Mouse (Mus musculus) right cerebral cortex, postnatal 10 days (tissue): ENCODE measurements at regions not wholly inside any gene's neighbourhood (a gene's known extent, or its start where the extent isn't known, plus 50 kb on each side); places are given as distances from the start of the nearest gene placed in this dataset.

Experiments used
- DNase-seq, 2 experiments: peaks; one replicate each; pipeline ENCODE4 v3.0.0; 2021; ENCODE audit warnings: low spot score in 2 of 2

DNA sequence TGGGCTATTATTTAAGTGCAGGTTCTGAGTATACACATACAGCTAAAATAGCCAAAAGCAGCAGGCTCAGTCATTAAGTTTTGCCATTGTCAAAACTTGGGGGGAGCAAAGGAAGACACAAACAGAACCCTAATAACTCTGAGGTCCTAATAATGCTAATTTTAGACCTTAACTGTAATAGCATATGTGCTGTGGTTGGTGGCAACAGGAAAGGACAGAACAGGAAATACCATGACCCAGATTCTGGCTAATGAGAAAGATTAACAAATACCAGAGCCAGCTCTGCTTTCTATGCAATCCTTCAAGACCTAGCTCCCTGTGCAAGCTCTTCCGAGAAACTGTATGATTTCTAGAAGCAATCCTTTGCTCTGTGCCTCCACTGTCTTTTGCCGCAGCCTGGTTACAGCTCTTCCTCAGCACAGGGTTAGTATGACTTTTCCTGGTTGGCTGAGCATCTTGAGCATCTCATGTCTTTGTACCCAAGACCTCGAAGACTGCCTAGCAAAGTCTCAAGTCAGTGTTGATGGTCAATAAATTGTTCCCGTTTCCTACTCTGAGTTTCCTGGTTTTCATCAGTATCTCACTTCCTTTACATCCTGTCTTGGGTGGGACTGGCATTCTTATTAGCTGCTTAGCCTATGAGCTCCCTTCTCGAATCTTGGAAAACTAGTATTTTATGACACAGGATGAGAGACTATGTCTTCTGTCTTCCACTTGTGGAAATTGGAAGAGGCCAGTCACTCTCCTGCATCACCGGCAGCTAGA, 49.9 kb upstream of the Eed start:
- DNase-seq: no peak

- no peak for DNase-seq
These were observed 52.3 kb upstream of the Eed start for GRCm38 (mm10) chr7:90033086-90033485.

DNA sequence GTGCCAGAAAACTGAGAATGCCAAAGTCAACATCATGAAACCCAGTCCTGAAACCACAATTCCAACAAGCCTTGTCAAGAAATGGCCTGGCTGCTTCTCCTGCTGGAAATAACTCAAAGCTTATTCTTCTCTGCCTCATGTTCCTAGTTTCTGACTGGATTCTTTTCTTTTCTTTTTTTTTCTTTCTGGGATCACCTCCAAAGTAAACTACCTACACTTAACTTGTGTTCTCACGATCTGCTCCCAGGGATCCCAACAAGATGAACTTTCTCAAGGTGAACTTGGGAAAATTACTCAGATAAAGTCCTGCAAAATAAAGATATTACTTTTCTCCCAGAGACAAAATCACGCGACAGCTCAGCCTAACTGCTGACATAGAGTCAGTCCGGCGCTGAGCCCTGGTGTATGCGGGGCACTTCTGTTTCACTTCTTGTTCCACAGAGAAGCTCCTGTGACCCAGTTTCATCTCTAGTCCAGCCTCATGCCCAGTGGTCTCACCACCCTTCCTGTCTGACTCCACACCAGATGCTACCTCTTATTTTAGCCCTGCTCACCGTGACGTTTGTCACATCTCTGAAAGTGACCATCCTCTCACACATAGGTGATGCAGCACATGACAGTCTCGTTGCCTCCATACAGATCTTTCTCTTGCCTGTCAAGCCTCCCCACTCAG, 53.0 kb upstream of the Eed start:
- DNase-seq: peak; percentile 50 to 59

- DNase-seq: no peak
These were observed 53.7 kb upstream of the Eed start for GRCm38 (mm10) chr7:90034498-90034897.

- no peak for DNase-seq
These were observed 54.6 kb upstream of the Eed start for GRCm38 (mm10) chr7:90035396-90035795.

DNA sequence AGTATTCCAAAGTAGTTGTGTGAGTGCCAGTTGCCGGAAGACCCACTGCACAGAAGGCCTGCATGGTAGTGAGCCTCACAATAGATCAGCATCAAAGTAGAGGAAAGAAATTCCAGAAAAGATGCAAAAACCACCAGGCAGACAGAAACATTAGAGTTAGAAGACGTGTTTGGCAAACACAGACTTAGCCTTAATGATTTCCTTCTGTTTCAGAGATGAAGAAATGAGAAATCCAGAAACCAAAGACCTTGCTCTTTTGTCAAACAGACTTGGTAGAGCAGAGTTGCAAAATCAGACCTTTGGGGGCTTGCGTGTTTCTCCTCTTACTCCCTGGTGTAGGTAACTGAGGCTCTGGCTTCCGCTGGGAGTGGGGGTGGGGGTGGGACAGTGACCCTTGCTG, 57.0 kb upstream of the Eed start:
- no peak for DNase-seq

DNA sequence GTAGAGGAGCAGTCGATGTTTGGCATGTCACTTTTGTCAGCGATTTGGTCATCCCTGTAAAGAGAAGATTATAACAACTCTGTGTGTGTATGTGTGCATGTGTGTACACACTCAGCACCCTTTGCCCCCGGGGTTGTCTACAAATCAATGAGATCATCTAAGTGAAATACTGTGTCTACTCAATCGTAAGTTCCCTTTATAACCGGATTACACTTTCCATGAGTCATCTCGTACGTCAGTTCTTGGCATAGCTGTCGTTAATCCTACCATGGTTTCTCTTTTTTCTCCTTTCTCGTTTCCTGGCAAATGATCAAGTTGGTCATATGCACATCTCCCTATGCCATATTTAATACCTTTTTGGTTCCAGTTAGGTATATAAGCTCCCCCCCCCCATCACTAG, 58.7 kb upstream of the Eed start:
- DNase-seq: no peak

DNA sequence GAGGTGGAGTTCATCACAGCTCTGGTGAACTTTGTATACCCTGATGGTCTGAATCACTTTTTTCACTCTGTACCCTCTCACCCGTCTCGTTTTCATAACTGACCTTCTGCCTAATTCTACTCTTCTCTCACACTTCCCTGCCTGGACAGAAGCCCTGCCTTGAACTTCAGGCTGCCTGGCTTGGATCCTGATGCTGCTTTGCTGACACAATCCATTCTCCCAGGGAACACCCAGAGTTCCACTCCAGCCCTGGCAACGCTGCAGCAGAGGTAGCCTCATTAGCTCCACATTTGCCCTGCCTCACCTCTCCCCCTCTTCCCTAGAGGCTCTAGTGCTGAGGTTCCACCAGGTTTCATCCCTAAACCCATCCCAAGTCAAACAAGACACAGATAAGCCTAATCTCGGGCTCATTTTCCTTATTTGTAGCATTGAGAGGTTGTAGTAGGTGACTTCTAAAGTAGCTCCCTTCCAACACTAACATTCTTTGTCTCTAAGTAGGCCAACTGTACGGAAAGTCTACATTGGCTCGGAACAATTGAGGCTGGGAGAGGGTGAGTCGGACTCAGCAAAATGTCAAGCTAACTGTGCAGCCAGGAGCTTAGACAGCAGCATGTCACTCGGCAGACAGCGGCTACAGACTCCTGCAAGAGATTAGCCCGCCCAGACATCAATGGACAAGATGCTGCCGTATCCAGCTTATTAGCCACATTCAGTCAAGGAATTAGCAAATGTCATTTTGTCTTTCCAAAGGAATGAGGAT, 60.0 kb upstream of the Eed start:
- no peak for DNase-seq

- DNase-seq: peak in 1 of 2 experiments; percentile 40
These were observed 60.8 kb upstream of the Eed start for GRCm38 (mm10) chr7:90041565-90042024.

- no peak for DNase-seq
These were observed 61.6 kb upstream of the Eed start for GRCm38 (mm10) chr7:90042364-90042763.

GRCm38 (mm10) chr7:90043526-90043925, 62.7 kb upstream of the Eed start:
- no peak for DNase-seq

GRCm38 (mm10) chr7:90044100-90044698, 63.4 kb upstream of the Eed start:
- no peak for DNase-seq

GRCm38 (mm10) chr7:90045208-90045800, 64.5 kb upstream of the Eed start:
- no peak for DNase-seq

DNA sequence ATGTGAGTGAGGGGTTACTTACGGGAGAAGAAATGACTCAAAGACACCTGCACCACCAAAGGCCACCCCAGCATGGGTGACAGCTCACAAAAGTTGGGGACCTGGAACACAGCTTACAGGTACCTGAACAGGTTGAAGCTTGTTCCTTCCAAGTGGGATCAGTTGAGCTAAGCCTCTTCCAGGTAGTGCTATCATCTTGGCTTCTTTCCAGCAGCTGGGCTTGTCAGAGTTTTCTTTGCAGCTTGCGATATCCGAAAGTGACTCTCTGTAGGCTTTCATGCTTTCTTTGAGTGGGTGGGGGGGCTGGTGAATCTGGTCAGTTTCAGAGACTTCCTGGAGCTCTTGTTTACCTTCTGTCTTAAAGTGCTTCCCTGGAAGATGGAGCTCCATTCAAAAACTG, 65.4 kb upstream of the Eed start:
- DNase-seq: no peak

DNA sequence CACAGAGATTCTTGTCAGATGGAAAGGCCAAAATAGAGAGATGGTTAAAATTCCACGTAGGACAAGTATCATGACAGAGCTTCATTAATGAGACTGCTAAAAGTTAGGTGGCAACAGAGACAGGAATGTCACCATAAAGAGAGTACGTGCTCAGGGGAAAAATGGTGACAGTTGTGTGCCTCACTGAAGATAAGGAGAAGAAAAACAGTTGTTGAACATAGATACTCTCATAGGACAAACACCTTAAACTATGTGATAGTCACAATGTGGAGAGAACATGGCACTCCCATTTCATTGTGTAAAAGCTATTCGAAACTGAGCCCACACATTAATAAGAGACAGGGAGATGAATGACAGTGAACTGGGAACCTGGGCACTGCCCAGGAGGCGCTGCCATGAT, 66.1 kb upstream of the Eed start:
- no peak for DNase-seq

GRCm38 (mm10) chr7:90048401-90049307, 67.9 kb upstream of the Eed start:
- no peak for DNase-seq

- no peak for DNase-seq
These were observed 69.1 kb upstream of the Eed start for GRCm38 (mm10) chr7:90049831-90050237.

DNA sequence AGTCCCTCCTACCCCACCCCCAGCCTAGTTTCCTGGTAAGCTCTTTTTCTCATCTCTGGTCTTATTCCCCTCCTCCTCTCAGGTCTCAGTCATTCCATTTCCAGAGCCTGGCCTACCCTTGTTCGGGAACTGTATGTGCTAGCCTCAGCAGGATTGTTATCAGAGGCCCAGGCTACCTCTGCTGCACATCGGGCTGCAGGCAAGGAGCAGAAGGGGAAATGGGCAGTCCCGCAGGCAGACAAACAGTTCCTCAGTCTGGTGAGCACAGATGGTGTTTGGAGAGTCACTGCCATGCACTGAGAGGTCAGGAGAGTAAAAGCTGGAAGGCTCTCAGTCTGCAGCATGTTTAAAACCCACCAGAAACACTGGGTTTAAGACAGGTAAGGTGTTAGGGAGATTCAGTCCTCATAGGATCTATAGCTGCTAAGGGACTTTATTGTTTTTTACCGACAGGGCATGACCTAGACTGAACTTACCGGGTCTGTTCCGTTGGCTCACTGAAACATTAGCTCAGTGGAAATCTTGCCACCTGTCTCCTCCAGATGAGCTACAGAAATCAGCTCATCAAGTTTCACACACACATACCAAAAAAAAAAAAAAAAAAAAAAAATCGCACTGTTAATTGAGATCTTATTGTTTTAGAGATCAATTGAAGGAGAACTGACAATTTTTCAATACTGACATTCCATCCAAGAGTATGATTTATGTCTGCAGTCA, 74.2 kb upstream of the Eed start:
- peak; percentile 51 to 53 for DNase-seq

- no peak for DNase-seq
These were observed 72.1 kb upstream of the Picalm start for GRCm38 (mm10) chr7:90057947-90058346.

GRCm38 (mm10) chr7:90058636-90059035, 71.4 kb upstream of the Picalm start:
- DNase-seq: no peak
